Mouse (Mus musculus) heart, postnatal 4 days (tissue): ENCODE measurements around the gene Gmeb1. TPM values are rescaled to one million over a fixed set of nuclear protein-coding genes. Genes with fewer than 3 reads are reported as not detected.
A peak's percentile ranks its signal among the peaks of the same experiment; 100 is the strongest.
"Not testable (repeated sequence)": the region's sequence is repeated elsewhere in the genome, so short reads cannot be mapped to it uniquely, and the experiment has no call there.

Experiments
- DNase-seq: peaks from one replicate; pipeline ENCODE4 v3.0.0; 2021
- total RNA-seq, 2 experiments: library from RNA; stranded (reverse); gene quantifications; 2 replicates each; pipeline ENCODE4 v1.2.3; 2021

Gmeb1 gene
- total RNA-seq, 2 experiments from 2014 or later: 19.4 to 21.1 TPM

DNA sequence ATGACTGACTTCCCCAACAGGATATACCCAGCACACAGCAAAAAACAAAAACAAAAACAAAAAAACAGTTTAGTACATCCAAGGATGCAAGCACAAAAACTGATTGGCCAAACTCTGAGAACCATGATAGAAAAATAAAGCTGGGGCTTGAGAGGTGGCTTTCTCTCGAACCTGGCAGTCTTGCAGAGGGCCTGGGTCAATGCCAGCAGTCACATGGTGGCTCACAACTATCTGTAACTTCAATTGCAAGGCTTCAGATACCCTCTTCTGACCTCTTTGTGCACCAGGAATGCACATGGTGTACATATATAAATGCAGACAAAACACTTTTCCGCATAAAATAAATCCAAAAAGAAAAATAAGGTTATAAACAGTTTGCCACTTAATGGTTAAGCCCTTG is 11.8 kb upstream of the Gmeb1 start:
- peak; percentile 30 for DNase-seq

DNA sequence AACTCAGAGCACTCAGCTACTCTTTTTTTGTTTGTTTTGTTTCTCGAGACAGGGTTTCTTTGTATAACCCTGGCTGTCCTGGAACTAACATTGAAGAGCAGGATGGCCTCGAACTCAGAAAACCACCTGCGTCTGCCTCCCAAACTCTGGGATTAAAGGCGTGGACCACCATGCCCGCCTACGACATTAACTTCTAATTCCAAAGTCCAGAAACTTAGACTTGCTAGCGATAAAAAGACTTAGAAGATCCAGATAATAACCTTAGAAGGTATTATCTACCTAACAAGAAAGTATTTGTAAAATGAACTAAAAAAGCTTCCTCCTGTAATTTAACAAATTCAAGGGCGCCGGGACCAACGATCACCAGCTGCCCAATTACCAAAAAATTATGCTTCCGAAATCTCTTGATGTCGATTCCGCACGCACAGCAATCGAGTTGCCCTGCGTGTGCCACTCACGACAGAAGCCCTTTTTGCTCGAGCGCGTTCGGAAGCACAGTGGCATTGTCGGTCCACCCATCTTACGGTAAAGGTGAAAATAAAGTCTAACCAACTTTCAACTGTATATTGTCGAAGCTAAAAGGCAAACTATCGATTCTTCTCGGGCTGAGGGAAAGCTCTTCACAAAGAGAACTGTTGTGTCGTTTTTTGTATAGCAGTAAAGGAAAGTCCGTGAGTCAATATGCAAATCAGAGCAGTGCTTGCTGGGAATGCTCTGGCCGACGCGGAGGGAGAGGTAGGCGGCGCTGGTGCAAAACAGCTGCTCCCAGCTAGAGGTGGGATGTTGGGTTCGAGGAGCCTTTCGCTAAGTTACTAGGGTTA is 8.5 kb upstream of the Gmeb1 start:
- peak; percentile 86 for DNase-seq

- no peak for DNase-seq
Observed at GRCm38 (mm10) chr4:132268871-132269739, 7.7 kb upstream of the Gmeb1 start.

DNA sequence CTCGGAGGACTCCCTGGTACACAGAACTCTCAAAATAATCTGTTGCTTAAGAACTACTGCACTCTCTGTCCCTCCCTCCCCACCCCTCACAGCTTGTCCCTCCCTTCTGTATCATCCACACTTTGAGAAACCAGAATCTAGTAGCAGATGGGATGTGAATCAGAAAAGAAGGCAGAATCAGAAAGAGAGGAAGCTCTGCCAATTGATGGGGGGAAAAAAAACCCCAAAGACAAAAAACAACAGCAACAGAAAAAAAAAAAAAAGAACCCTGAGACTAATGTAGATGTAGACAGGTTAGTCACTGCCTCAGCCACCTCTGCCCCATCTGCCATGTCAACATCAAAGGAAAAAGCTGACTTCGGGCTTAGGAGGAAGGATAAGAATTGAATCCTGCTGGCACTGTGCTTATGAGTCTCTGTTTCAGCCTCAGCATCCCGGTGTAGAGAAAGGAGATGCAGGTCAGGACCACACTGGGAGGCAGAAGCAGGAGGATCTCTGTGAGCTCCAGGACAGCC is 5.5 kb upstream of the Gmeb1 start:
- no peak for DNase-seq

- DNase-seq: no peak
Observed at GRCm38 (mm10) chr4:132263313-132263712, 1.9 kb upstream of the Gmeb1 start.

- no peak for DNase-seq
Observed at GRCm38 (mm10) chr4:132262358-132262616, 885 bp upstream of the Gmeb1 start.

DNA sequence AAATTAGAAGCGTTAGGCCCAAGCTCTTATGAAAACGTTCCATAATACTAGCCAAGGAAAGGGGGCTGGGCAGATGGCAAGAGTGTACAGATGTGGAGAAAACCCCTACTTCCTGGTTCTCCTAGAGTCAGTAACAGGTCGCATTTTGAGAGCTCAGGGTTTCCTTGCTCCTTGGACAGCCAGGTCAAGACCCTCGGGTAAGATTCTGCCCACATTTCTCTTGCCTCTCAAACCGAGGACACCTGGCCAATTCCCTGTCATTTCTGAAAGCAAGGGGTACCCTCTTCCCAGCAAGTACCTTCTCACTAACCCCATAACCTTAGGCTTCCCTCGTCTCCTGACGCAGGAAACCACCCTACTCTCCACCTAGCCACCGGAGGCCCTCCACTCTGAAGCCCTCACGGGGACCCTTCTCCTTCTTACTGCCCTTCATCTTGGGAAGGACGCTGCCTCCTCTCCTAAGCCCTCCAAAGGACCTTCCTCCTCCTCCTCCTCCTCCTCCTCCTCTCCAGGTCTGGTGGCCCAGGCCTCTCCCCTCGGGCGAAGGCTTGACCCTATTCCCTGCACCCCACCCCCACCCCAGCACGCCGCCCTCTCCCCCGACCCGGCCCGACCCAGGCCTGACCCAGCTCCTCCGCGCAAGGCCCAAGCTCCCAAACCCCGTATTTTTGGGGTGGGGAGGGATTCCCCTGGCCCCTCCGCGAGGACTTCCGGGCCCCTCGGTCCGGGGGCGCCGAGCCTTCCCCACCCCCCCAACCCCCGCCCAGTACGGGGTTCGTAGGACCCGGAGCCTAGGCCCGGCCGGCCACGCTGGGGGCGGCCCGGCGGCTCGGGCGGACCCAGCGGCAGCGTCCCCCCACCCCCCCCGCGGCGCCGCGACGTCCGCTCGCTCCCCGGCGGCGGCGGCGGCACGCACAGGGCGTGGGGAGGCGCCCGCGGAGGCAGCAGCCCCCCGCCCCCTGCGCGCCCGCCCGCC is 710 bp downstream of the Gmeb1 start:
- DNase-seq: peak; percentile 63

DNA sequence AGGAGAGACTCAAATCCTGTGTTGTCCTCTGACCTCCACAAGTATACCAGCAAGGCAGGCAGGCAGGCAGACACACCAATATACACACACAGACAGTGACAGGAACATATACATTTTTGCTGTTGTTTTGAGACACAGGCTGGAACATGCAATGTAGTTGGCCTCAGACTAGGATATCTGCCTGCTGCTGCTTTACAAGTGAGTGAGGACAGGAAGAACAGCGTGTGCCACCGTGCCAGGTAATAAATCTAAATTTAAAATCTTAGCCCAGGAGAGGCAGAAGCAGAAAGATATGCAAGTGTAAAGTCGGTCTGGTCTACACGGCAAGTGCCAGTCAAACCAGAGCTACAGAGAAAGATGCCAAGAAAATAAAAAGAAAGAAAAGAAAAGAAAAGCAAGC is 2.2 kb downstream of the Gmeb1 start:
- no peak for DNase-seq

- DNase-seq: no peak
Observed at GRCm38 (mm10) chr4:132256384-132256783, 5.0 kb downstream of the Gmeb1 start.

GRCm38 (mm10) chr4:132254986-132255385 is 6.4 kb downstream of the Gmeb1 start:
- DNase-seq: no peak

DNA sequence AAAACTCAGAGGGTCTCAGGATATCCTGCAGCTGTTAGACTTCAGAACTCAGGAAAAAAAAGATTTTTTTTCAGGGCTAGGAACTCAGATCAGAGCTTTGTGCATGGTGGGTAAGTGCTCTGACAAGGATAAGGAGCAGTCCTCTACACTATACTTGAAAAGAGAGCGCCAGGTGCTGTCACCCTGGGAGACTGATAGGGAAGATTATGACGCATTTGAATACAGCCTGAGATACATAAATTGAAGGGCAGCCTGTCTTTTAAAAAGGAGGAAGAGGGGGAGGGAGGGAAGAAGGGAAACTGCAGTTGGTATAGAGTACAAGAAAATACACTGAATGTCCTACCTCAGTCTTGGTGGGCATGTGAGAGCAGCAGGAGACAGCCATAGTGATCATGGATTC is 7.8 kb downstream of the Gmeb1 start:
- DNase-seq: no peak

DNA sequence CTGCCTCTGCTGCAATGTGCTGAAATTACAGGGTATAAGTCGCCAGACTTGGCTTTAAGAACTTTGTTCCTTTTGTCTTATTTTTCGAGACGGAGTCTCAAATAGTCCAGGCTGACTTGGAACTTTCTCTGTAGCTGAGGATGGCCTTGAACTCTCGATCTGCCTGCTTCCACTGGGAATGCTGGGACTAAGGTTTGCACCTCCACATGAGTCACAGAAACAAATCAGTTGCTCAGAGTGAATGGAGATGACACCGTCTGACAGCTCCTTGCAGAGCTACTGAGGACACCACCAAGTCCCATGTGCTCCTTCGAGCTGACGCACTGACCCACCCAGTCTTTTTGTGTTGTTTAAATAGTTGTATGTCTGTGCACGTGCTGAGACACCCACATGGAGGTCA is 8.3 kb downstream of the Gmeb1 start:
- DNase-seq: no peak

DNA sequence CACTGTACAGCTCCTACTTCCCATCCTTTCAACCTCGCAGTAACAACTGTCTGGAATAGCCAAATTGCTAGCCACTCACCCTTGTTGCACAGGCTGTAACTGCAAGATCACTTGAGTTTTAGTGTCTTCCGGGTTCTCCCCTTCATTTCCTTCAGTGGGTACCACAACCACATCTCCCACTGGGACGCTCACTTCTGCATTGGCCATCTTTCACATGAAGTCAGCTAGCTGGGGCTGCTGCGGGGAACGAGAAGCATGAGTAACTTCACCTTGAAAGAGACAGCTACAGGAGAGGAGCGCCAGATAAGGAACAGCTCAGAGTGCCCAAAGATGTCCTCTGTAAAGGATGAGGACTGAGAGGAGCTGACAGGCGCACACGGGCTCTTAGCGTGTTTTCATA is 9.8 kb downstream of the Gmeb1 start:
- DNase-seq: no peak

DNA sequence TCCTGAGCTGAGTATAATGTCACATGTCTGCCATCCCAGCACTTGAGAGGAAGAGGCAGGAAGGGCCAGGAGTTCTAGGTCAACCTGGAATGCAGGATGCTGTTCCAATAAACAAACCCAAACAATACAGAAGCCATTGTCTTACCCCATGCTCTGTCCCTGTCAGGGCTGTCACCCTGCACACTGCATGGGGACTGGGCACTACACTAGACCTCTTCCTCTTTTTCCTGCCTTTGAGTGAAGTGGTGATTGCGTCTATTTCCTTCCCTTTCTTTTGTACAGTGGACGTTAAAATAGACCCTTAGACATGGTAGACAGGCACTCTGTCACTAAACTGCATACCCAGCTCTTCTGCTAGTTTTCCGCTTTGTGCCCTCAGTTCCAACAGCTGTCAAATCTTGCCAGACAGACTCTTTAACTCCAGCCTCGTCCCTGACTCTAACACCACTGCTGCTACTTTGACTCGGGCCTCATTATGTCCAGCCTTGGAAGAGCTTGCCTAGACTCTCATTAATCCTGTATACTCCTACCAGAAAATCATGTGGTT is 13.9 kb downstream of the Gmeb1 start:
- no peak for DNase-seq

DNA sequence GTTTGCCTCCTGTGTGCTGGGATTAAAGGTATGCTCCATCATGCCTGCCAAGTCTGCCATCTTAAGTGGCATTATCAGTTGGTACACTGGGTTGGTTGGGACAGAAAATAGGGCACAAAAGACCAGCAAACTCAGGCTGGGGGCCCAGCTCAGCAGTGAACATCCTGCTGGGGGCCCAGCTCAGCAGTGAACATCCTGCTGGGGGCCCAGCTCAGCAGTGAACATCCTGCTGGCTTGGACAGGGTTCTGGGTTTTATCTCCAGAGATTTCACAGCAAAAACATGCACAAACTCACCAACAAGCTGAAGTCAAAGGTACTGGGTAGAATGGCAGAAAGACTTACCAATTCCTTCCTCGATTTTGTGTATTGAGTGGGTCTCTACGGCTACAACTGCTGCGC is 15.8 kb downstream of the Gmeb1 start:
- no peak for DNase-seq

GRCm38 (mm10) chr4:132241208-132241607 is 20.2 kb downstream of the Gmeb1 start:
- DNase-seq: no peak

- DNase-seq: no peak
Observed at GRCm38 (mm10) chr4:132240367-132240766, 21.0 kb downstream of the Gmeb1 start.

- no peak for DNase-seq
Observed at GRCm38 (mm10) chr4:132238356-132238755, 23.0 kb downstream of the Gmeb1 start.

GRCm38 (mm10) chr4:132234710-132235109 is 26.7 kb downstream of the Gmeb1 start:
- DNase-seq: no peak

GRCm38 (mm10) chr4:132230422-132230821 is 31.0 kb downstream of the Gmeb1 start:
- no peak for DNase-seq

DNA sequence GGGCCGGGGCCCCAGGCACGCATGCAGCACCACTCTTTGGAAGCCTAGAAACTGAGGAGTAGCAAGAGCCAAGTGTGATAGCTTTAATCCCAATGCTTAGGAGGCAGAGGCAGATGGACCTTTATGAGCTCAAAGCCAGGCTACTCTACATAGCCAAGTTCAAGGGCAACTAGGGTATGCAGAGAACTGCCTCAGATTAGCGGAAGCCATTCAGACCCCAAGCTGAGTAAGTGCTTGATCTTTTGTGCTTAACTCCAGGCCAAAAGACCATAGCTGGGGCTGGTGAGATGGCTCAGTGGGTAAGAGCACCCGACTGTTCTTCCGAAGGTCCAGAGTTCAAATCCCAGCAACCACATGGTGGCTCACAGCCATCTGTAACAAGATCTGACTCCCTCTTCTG is 39.4 kb downstream of the Gmeb1 start:
- DNase-seq: not testable (repeated sequence)

GRCm38 (mm10) chr4:132218439-132218838 is 43.0 kb downstream of the Gmeb1 start:
- not testable (repeated sequence) for DNase-seq
